ENCODE assay signal across 25 mouse cellular contexts in genomic region chr12:99155904-99156303, GRCm38 (mm10).
"Had no signal": no experiment of that assay in that cellular context is flagged by ENCODE, and none has a peak within 500 bp of the region (broad histone marks: within the 10 kb centered on the region; RNA-seq: fewer than 3 reads in every experiment).

No protein-coding gene starts in this region.

- H3K27ac ChIP-seq: heart, embryonic 10.5 days; hindbrain, embryonic 13.5 days; hindbrain, embryonic 15.5 days; hindbrain, postnatal 0 days; kidney, embryonic 15.5 days; kidney, postnatal 0 days; limb, embryonic 13.5 days; limb, embryonic 15.5 days; liver, embryonic 12.5 days; liver, embryonic 14.5 days had no signal

- H3K27me3 ChIP-seq: heart, embryonic 12.5 days; hindbrain, embryonic 13.5 days; hindbrain, embryonic 15.5 days; kidney, embryonic 15.5 days; limb, embryonic 13.5 days; limb, embryonic 15.5 days; liver, embryonic 12.5 days had no signal

- H3K4me2 ChIP-seq: heart, embryonic 12.5 days; hindbrain, embryonic 13.5 days; hindbrain, embryonic 15.5 days; kidney, embryonic 15.5 days; limb, embryonic 13.5 days; limb, embryonic 15.5 days; liver, embryonic 12.5 days had no signal

- H3K36me3 ChIP-seq: heart, embryonic 10.5 days; heart, embryonic 12.5 days; hindbrain, embryonic 13.5 days; hindbrain, embryonic 15.5 days; kidney, embryonic 15.5 days; limb, embryonic 13.5 days; limb, embryonic 15.5 days; liver, embryonic 12.5 days had no signal

- DNase-seq: gastrocnemius, postnatal 14 days; gastrocnemius, postnatal 36 days; heart, adult 18-20 months; heart, postnatal 10 days; heart, postnatal 36 days; kidney, adult 11 months; kidney, adult 2 months; kidney, adult 9 months; kidney, postnatal 14 days; kidney, postnatal 36 days; layer of hippocampus, adult 9-11 months; layer of hippocampus, postnatal 36 days; left cerebral cortex, postnatal 4 days had no signal

- H3K4me3 ChIP-seq: heart, embryonic 10.5 days; heart, embryonic 12.5 days; hindbrain, embryonic 13.5 days; hindbrain, embryonic 15.5 days; kidney, embryonic 15.5 days; limb, embryonic 13.5 days; limb, embryonic 15.5 days; liver, embryonic 12.5 days had no signal

- H3K4me1 ChIP-seq: liver, embryonic 12.5 days had no signal

- ATAC-seq: hindbrain, postnatal 0 days; intestine, embryonic 16.5 days; liver, embryonic 12.5 days had no signal

- H3K9ac ChIP-seq: heart, embryonic 12.5 days; hindbrain, embryonic 13.5 days; hindbrain, embryonic 15.5 days; kidney, embryonic 15.5 days; limb, embryonic 13.5 days; limb, embryonic 15.5 days; liver, embryonic 12.5 days; liver, embryonic 14.5 days had no signal

- H3K9me3 ChIP-seq: heart, embryonic 10.5 days; hindbrain, embryonic 15.5 days; kidney, embryonic 15.5 days; limb, embryonic 15.5 days; liver, embryonic 12.5 days had no signal
